ENCODE assay signal across 24 mouse cellular contexts in genomic region chr8:61448100-61448499, GRCm38 (mm10). TPM values are rescaled to one million over a fixed set of nuclear protein-coding genes. Genes with fewer than 3 reads are reported as not detected.
A peak's percentile ranks its signal among the peaks of the same experiment; 100 is the strongest.
DNase-seq lines count a peak whose midpoint lies in the region; ATAC-seq and TF ChIP-seq lines count a peak whose summit lies in the region.
"Had no signal": no experiment of that assay in that cellular context is flagged by ENCODE, and none has a peak within 500 bp of the region (broad histone marks: within the 10 kb centered on the region; RNA-seq: fewer than 3 reads in every experiment).

No protein-coding gene starts in this region.

- no peak overlapping the region for H3K4me3 ChIP-seq in lung, embryonic 15.5 days
- no peak overlapping the region for H3K4me3 ChIP-seq in lung, postnatal 0 days (ENCODE audit: low read depth, low read length)
- H3K4me3 ChIP-seq in stomach, embryonic 14.5 days (ENCODE audit: low read depth, low read length): no peak overlapping the region
- no peak overlapping the region for H3K4me3 ChIP-seq in stomach, embryonic 16.5 days (replicated peaks; ENCODE audit: low read length)
- H3K4me3 ChIP-seq: embryonic facial prominence, embryonic 10.5 days; embryonic facial prominence, embryonic 12.5 days; forebrain, embryonic 13.5 days; forebrain, embryonic 15.5 days had no signal

- DNase-seq in heart, adult 11 months: peak; percentile 3
- no peak for DNase-seq in heart, postnatal 4 days
- DNase-seq in lung, postnatal 0 days (ENCODE audit: low spot score): no peak
- no peak for DNase-seq in adrenal gland, adult 18-20 months (ENCODE audit: low spot score in 2 of 2)
- DNase-seq in cerebellum, adult 18-20 months: no peak
- DNase-seq: adrenal gland, adult 2 months; adrenal gland, postnatal 10 days; adrenal gland, postnatal 25 days; B cell, adult 2 months; cerebellum, adult 11 months; cerebellum, adult 2 months; cerebellum, adult 9-10 months; cerebellum, postnatal 10 days; cerebellum, postnatal 25 days had no signal

- no peak for ATAC-seq in lung, embryonic 15.5 days (ENCODE audit: borderline replicate concordance, extremely low read depth, low FRiP score, low TSS enrichment)
- no peak for ATAC-seq in lung, postnatal 0 days
- peak; percentile 53; the same call in 1 of the 2 replicates for ATAC-seq in stomach, embryonic 14.5 days (ENCODE audit: insufficient number of reproducible peaks, insufficient read depth, low FRiP score, low read depth)
- peak; percentile 67; the same call in 1 of the 2 replicates for ATAC-seq in stomach, embryonic 16.5 days (ENCODE audit: insufficient read depth, low FRiP score)
- ATAC-seq: forebrain, embryonic 13.5 days; forebrain, embryonic 15.5 days; Patski had no signal

- H3K27me3 ChIP-seq in lung, embryonic 15.5 days: no peaks in the 10 kb centered on the region
- no peaks in the 10 kb centered on the region for H3K27me3 ChIP-seq in lung, postnatal 0 days (replicated peaks; ENCODE audit: insufficient read depth, low read length)
- H3K27me3 ChIP-seq in stomach, embryonic 14.5 days (ENCODE audit: control insufficient read depth, insufficient read depth, low read length): no peaks in the 10 kb centered on the region
- no peaks in the 10 kb centered on the region for H3K27me3 ChIP-seq in stomach, embryonic 16.5 days (ENCODE audit: control insufficient read depth, insufficient read depth, low read length)
- H3K27me3 ChIP-seq: CH12.LX; embryonic facial prominence, embryonic 12.5 days; forebrain, embryonic 13.5 days; forebrain, embryonic 15.5 days had no signal

- no peaks in the 10 kb centered on the region for H3K36me3 ChIP-seq in lung, embryonic 15.5 days
- H3K36me3 ChIP-seq in lung, postnatal 0 days (ENCODE audit: insufficient read depth, low read length): no peaks in the 10 kb centered on the region
- no peaks in the 10 kb centered on the region for H3K36me3 ChIP-seq in stomach, embryonic 14.5 days (ENCODE audit: control insufficient read depth, insufficient read depth, low read length)
- H3K36me3 ChIP-seq in stomach, embryonic 16.5 days (ENCODE audit: control insufficient read depth, insufficient read depth, low read length): no peaks in the 10 kb centered on the region
- H3K36me3 ChIP-seq: embryonic facial prominence, embryonic 10.5 days; embryonic facial prominence, embryonic 12.5 days; forebrain, embryonic 15.5 days; G1E had no signal

- TF ChIP-seq CTCF in lung, postnatal 0 days (IDR thresholded peaks at IDR 0.05): no peak

- peak overlapping the region; percentile 58; the same call in 1 of the 2 replicates for H3K27ac ChIP-seq in lung, embryonic 15.5 days
- H3K27ac ChIP-seq in lung, postnatal 0 days (ENCODE audit: low read length): no peak overlapping the region
- no peak overlapping the region for H3K27ac ChIP-seq in stomach, embryonic 14.5 days (ENCODE audit: low read length)
- no peak overlapping the region; the same call in 1 of the 2 replicates for H3K27ac ChIP-seq in stomach, embryonic 16.5 days (ENCODE audit: low read length)
- H3K27ac ChIP-seq: embryonic facial prominence, embryonic 10.5 days; embryonic facial prominence, embryonic 12.5 days; forebrain, embryonic 13.5 days; forebrain, embryonic 15.5 days had no signal

- no peak for TF ChIP-seq EP300 in lung, postnatal 0 days (IDR thresholded peaks at IDR 0.05)

- H3K9me3 ChIP-seq in lung, embryonic 15.5 days: no peaks in the 10 kb centered on the region
- no peaks in the 10 kb centered on the region for H3K9me3 ChIP-seq in lung, postnatal 0 days (ENCODE audit: low read length)
- H3K9me3 ChIP-seq in stomach, embryonic 14.5 days (ENCODE audit: control insufficient read depth, low read depth, low read length): no peaks in the 10 kb centered on the region
- no peaks in the 10 kb centered on the region for H3K9me3 ChIP-seq in stomach, embryonic 16.5 days (replicated peaks; ENCODE audit: control insufficient read depth, low read length)
- H3K9me3 ChIP-seq: embryonic facial prominence, embryonic 10.5 days; embryonic facial prominence, embryonic 12.5 days; forebrain, embryonic 13.5 days; forebrain, embryonic 15.5 days; G1E had no signal

- H3K4me1 ChIP-seq in lung, embryonic 15.5 days: peaks cover 12% of the 10 kb centered on the region; the same call in 1 of the 2 replicates
- H3K4me1 ChIP-seq in lung, postnatal 0 days (ENCODE audit: insufficient read depth, low read depth, low read length): no peaks in the 10 kb centered on the region
- H3K4me1 ChIP-seq in stomach, embryonic 14.5 days (ENCODE audit: control insufficient read depth, insufficient read depth, low read length): no peaks in the 10 kb centered on the region
- no peaks in the 10 kb centered on the region; the same call in 1 of the 2 replicates for H3K4me1 ChIP-seq in stomach, embryonic 16.5 days (ENCODE audit: control insufficient read depth, insufficient read depth, low read length)

- no peak overlapping the region for H3K4me2 ChIP-seq in lung, embryonic 15.5 days
- H3K4me2 ChIP-seq in lung, postnatal 0 days (replicated peaks; ENCODE audit: low read depth, low read length): no peak overlapping the region
- H3K4me2 ChIP-seq in stomach, embryonic 14.5 days (replicated peaks; ENCODE audit: low read depth, low read length): no peak overlapping the region
- no peak overlapping the region for H3K4me2 ChIP-seq in stomach, embryonic 16.5 days (ENCODE audit: low read depth, low read length)
- H3K4me2 ChIP-seq: embryonic facial prominence, embryonic 12.5 days; forebrain, embryonic 13.5 days; forebrain, embryonic 15.5 days had no signal

- 49% methylated on average over 2 of the region's 2 CpGs for WGBS in lung, embryonic 15.5 days
- 51% methylated on average over 2 of the region's 2 CpGs for whole genome bisulfite sequencing in lung, postnatal 0 days
- 55% methylated on average over 2 of the region's 2 CpGs for WGBS in stomach, embryonic 14.5 days
- WGBS in stomach, embryonic 16.5 days: 44% methylated on average over 2 of the region's 2 CpGs

- H3K9ac ChIP-seq in lung, embryonic 15.5 days: no peak overlapping the region
- H3K9ac ChIP-seq in lung, postnatal 0 days (replicated peaks; ENCODE audit: low read depth): no peak overlapping the region
- H3K9ac ChIP-seq in stomach, embryonic 14.5 days (replicated peaks; ENCODE audit: low read depth, low read length): no peak overlapping the region
- no peak overlapping the region for H3K9ac ChIP-seq in stomach, embryonic 16.5 days (ENCODE audit: low read length)
- H3K9ac ChIP-seq: embryonic facial prominence, embryonic 12.5 days; forebrain, embryonic 13.5 days; forebrain, embryonic 15.5 days had no signal

RNA-seq across cellular contexts. Expression of gene Cbr4, which starts 39.4 kb away (rescaled TPM):
- 10 to 100 TPM; 40.3 to 41.2 TPM for total RNA-seq in heart, postnatal 4 days (2021)
- 28.3 and 31.7 TPM in 2 replicates for polyA plus RNA-seq in lung, embryonic 15.5 days (2015; fragmentation: Nextera tagmentation; extraction: Ambion mirVana)
- polyA plus RNA-seq in lung, postnatal 0 days (2015; fragmentation: Nextera tagmentation; extraction: Ambion mirVana): 33.2 and 37.7 TPM in 2 replicates
- polyA plus RNA-seq in stomach, embryonic 14.5 days (2014; fragmentation: Nextera tagmentation; extraction: Ambion mirVana): 29.9 and 33.3 TPM in 2 replicates
- 30.8 and 31.9 TPM in 2 replicates for polyA plus RNA-seq in stomach, embryonic 16.5 days (2015; fragmentation: Nextera tagmentation; extraction: Ambion mirVana)
- 10 to 100 TPM; 41.4 to 61.9 TPM for total RNA-seq in adrenal gland, adult 18-20 months (2021)

Comparison
In these comparisons a context has a peak if more than half of its experiments do, and no peak if none do; other contexts are left out.
1. ATAC-seq: peak in stomach, embryonic 14.5 days (single experiment) and stomach, embryonic 16.5 days (single experiment); none in lung, embryonic 15.5 days (single experiment) and lung, postnatal 0 days (single experiment).